Mouse (Mus musculus) small intestine, adult 2 months (tissue): ENCODE results near the gene Zfp329.

Experiments
- CTCF ChIP-seq: fragments of 200-500 bp; IDR thresholded peaks from 2 replicates; pipeline ENCODE4 v1.5.1; 2012; ENCODE audit warnings: low read depth, mild to moderate bottlenecking, control low read depth, inconsistent platforms, low read length, moderate library complexity, mixed read lengths; ENCODE audit not compliant: insufficient replicate concordance, insufficient read length; ENCODE audit errors: extremely low read depth
- POLR2A ChIP-seq: fragments of 200-500 bp; IDR thresholded peaks from 2 replicates; pipeline ENCODE4 v1.6.1; 2012; ENCODE audit warnings: low read depth, mild to moderate bottlenecking, control low read depth, inconsistent platforms, low read length, moderate library complexity

DNA sequence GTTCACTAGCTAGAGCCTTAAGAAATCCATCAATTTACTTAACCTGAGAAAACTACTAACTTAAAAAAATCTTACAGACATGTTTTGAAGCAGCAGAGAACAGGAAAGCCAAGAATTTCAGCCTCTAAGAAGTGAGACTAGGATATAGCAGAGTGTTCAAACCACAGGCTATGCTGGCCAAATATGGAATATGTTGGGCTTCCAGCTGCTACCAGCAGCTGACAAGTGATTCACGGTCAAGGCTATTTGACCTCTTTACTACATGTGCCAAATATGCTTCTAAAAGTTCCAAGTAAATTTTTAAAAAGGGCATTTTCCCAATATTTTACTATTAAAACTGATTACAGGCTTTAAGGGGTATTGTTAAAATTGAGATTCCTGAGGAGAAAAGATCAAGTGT, 19.1 kb downstream of the Zfp329 start:
- TF ChIP-seq CTCF (no peak), POLR2A (no peak)
